Mouse (Mus musculus) bone marrow, adult 2 months (tissue): Measurements from ENCODE around the gene Bcl7a.

ENCODE experiments used
- CTCF ChIP-seq: fragments of 200-500 bp; IDR thresholded peaks from 2 replicates; pipeline ENCODE4 v1.5.1; 2011; ENCODE audit warnings: low read length, control low read depth; ENCODE audit not compliant: control insufficient read depth, insufficient read depth
- POLR2A ChIP-seq: fragments of 200-500 bp; IDR thresholded peaks from 2 replicates; pipeline ENCODE4 v1.6.1; 2011; ENCODE audit warnings: low read depth, mild to moderate bottlenecking, control low read depth, low read length, borderline replicate concordance; ENCODE audit not compliant: control insufficient read depth

GRCm38 (mm10) chr5:123350386-123350785 is 6.8 kb downstream of the Bcl7a start:
- TF ChIP-seq POLR2A (no peak), CTCF (no peak)
